Mouse (Mus musculus) stomach, embryonic 15.5 days (tissue): Measurements from ENCODE around the gene Rpl3. TPM values are rescaled to one million over a fixed set of nuclear protein-coding genes. Genes with fewer than 3 reads are reported as not detected.

Experiments used
- ATAC-seq: fragments of 200-750 bp; cut with Nextera tagmentation; 2 replicates; pipeline ENCODE4 v1.8.0; 2017; ENCODE audit warnings: low read depth, moderate number of reproducible peaks, moderate TSS enrichment; ENCODE audit not compliant: insufficient read depth, low FRiP score
- H3K27ac ChIP-seq: fragments of 300-500 bp; sonication (generic); 2 replicates; pipeline ENCODE4 v1.5.1; 2015; ENCODE audit warnings: mild to moderate bottlenecking, inconsistent platforms
- H3K27me3 ChIP-seq: fragments of 300-500 bp; sonication (generic); replicated peaks from 2 replicates; pipeline ENCODE4 v1.6.1; 2015; ENCODE audit warnings: inconsistent platforms
- H3K36me3 ChIP-seq: fragments of 300-500 bp; sonication (generic); 2 replicates; pipeline ENCODE4 v1.6.1; 2015; ENCODE audit warnings: inconsistent platforms
- H3K4me1 ChIP-seq: fragments of 300-500 bp; sonication (generic); 2 replicates; pipeline ENCODE4 v1.6.1; 2015; ENCODE audit warnings: inconsistent platforms
- H3K4me2 ChIP-seq: fragments of 300-500 bp; sonication (generic); 2 replicates; pipeline ENCODE4 v1.6.1; 2015; ENCODE audit warnings: mild to moderate bottlenecking, inconsistent platforms
- H3K4me3 ChIP-seq: fragments of 300-500 bp; sonication (generic); replicated peaks from 2 replicates; pipeline ENCODE4 v1.5.1; 2015; ENCODE audit warnings: inconsistent platforms
- H3K9ac ChIP-seq: fragments of 300-500 bp; sonication (generic); 2 replicates; pipeline ENCODE4 v1.6.1; 2015; ENCODE audit warnings: inconsistent platforms
- H3K9me3 ChIP-seq: fragments of 300-500 bp; sonication (generic); 2 replicates; pipeline ENCODE4 v1.6.1; 2016; ENCODE audit warnings: inconsistent platforms
- WGBS: fragments of 180-500 bp; shearing (Covaris S2); methylation state at CpG from one replicate; pipeline ENCODE4 v1.1.7; 2015; 5-methylcytosine and 5-hydroxymethylcytosine counted together
- polyA plus RNA-seq: library from polyadenylated mRNA; unstranded; fragments of >200 nt; fragmentation: Nextera tagmentation; extraction: Ambion mirVana; gene quantifications from 2 replicates; pipeline ENCODE4 v1.2.1, GENCODE M21; 2015

Gene Rpl3
- polyA plus RNA-seq, 1 experiment from 2014 or later: 883 TPM

DNA sequence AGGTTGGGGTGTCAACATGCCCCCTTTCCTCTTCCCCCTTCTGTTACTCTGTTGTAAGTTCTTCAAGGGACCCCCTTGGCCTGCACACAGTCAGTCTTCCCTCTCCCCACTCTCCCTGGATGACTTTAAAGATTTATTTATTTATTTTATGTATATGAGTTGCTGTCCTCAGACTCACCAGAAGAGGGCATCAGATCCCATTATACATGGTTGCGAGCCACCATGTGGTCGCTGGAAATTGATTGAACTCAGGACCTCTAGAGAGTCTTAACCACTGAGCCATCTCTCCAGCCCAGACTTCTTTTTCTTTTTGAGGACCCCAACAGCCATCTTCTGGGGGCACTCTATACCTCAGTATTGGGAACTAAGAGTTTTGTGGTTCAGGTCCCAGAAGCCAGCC, 20.8 kb upstream of the Rpl3 start:
- ATAC-seq: no peak
- Histone ChIP-seq H3K27me3 (no peaks in the 10 kb centered on the region), H3K9me3 (no peaks in the 10 kb centered on the region), H3K4me1 (no peaks in the 10 kb centered on the region), H3K27ac (no peak overlapping the region), H3K4me3 (no peak overlapping the region), H3K36me3 (no peaks in the 10 kb centered on the region), H3K9ac (no peak overlapping the region), H3K4me2 (no peak overlapping the region)
- 42% methylated on average over 2 of the region's 2 CpGs for WGBS

DNA sequence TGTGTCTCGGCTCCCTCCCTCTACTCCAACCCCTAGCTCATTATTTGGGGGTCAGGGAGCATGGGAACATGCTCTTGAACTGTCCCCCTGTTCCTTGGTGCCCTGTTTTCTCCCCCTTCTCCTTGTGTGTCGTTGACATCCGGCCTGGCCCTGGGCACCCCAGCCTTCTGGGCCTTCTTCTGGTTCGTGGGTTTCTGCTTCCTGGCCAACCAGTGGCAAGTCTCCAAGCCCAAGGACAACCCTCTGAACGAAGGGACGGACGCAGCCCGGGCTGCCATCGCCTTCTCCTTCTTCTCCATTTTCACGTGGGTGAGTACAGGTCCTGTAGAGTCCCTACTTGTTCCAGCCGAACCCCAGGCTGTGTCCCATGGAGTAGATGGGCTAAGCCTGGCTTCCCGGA, 19.8 kb upstream of the Rpl3 start:
- H3K9ac ChIP-seq: no peak overlapping the region
- ATAC-seq: no peak
- no peaks in the 10 kb centered on the region for H3K4me1 ChIP-seq
- 78% methylated on average over 12 of the region's 12 CpGs for WGBS
- H3K27me3 ChIP-seq: no peaks in the 10 kb centered on the region
- no peak overlapping the region for H3K27ac ChIP-seq
- H3K4me2 ChIP-seq: no peak overlapping the region
- H3K4me3 ChIP-seq: no peak overlapping the region
- H3K36me3 ChIP-seq: no peaks in the 10 kb centered on the region
- no peaks in the 10 kb centered on the region for H3K9me3 ChIP-seq

DNA sequence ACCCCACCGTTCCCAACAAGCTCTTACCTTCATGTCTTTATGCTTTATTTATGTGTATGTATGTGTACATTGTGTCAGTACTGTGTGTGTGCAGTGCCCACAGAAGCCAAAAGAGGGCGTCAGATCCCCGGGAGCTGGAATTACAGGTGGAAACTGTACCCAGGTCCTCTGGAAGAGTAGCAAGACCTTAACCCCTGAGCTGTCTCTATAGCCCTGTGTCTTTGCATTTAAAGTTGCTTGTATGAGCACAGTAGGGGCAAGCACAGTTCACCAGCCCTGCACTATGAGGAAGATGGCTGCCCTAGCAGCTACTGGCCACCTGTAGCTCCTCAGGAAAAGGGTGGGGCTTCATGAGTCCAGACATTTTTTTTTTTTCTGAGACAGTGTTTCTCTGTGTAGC, 15.9 kb upstream of the Rpl3 start:
- no peak overlapping the region for H3K4me3 ChIP-seq
- 77% methylated on average over 3 of the region's 3 CpGs for WGBS
- H3K9ac ChIP-seq: no peak overlapping the region
- no peaks in the 10 kb centered on the region for H3K36me3 ChIP-seq
- H3K4me2 ChIP-seq: no peak overlapping the region
- H3K4me1 ChIP-seq: no peaks in the 10 kb centered on the region
- H3K27ac ChIP-seq: no peak overlapping the region
- H3K9me3 ChIP-seq: no peaks in the 10 kb centered on the region
- no peak for ATAC-seq
- no peaks in the 10 kb centered on the region for H3K27me3 ChIP-seq

DNA sequence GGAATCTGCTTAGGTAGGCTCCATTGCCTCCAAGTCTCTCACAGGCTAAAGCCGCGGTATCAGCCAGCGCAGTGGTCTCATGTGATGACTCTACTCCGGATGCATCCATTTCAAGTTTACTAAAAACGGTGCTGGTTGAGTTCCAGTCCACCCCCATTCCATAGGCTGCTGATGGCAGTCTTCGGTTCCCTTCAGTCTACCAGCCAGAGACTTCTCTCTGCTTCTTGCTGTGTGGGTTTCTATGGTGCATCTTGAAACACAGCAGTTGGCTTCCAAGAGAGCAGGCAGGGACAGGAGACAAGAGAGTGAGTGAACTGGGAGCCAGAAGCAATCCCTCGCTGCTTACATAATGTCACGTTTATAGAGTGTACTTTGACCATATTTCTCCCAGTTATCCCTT, 15.5 kb upstream of the Rpl3 start:
- H3K9me3 ChIP-seq: no peaks in the 10 kb centered on the region
- 91% methylated on average over 8 of the region's 8 CpGs for WGBS
- no peak overlapping the region for H3K9ac ChIP-seq
- no peak overlapping the region for H3K4me3 ChIP-seq
- no peak overlapping the region for H3K4me2 ChIP-seq
- H3K4me1 ChIP-seq: no peaks in the 10 kb centered on the region
- H3K27me3 ChIP-seq: no peaks in the 10 kb centered on the region
- no peak for ATAC-seq
- no peaks in the 10 kb centered on the region for H3K36me3 ChIP-seq
- no peak overlapping the region for H3K27ac ChIP-seq

- no peak overlapping the region for H3K27ac ChIP-seq
- no peaks in the 10 kb centered on the region for H3K36me3 ChIP-seq
- no peaks in the 10 kb centered on the region for H3K27me3 ChIP-seq
- H3K4me3 ChIP-seq: no peak overlapping the region
- ATAC-seq: no peak
- WGBS: 66% methylated on average over 12 of the region's 12 CpGs
- no peaks in the 10 kb centered on the region for H3K9me3 ChIP-seq
- H3K4me1 ChIP-seq: no peaks in the 10 kb centered on the region
- H3K4me2 ChIP-seq: no peak overlapping the region
- no peak overlapping the region for H3K9ac ChIP-seq
Measured at GRCm38 (mm10) chr15:80105490-80106410, 14.1 kb upstream of the Rpl3 start.

GRCm38 (mm10) chr15:80102495-80102894, 10.8 kb upstream of the Rpl3 start:
- no peaks in the 10 kb centered on the region for H3K36me3 ChIP-seq
- H3K27ac ChIP-seq: no peak overlapping the region
- no peak overlapping the region for H3K4me2 ChIP-seq
- no peaks in the 10 kb centered on the region for H3K27me3 ChIP-seq
- no peak overlapping the region for H3K9ac ChIP-seq
- no peaks in the 10 kb centered on the region for H3K9me3 ChIP-seq
- no peak overlapping the region for H3K4me3 ChIP-seq
- ATAC-seq: no peak
- 63% methylated on average over 6 of the region's 6 CpGs for WGBS
- peaks cover 17% of the 10 kb centered on the region for H3K4me1 ChIP-seq

DNA sequence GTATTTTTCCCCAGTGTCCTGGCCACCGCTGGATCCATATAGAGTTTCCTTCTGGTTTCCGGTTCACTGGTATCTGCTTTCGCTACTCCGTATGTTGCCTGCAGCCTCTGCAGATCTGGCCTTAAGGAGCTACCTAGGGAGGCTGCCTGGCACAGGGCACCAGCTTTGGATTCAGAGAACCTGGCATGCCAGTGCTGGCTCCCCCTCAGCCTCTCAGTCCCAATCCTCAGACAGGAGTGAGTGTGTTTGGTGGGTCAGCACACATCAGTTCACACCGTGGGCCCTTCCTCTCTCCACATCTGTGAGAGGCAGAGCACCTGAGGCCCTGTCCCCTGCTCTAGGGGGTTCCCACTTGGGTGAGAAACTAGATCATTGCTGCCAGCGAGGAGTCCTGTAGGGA, 9.8 kb upstream of the Rpl3 start:
- no peak overlapping the region for H3K9ac ChIP-seq
- no peaks in the 10 kb centered on the region for H3K27me3 ChIP-seq
- H3K4me2 ChIP-seq: no peak overlapping the region
- no peak for ATAC-seq
- no peak overlapping the region for H3K4me3 ChIP-seq
- no peaks in the 10 kb centered on the region for H3K9me3 ChIP-seq
- no peak overlapping the region for H3K27ac ChIP-seq
- WGBS: 77% methylated on average over 6 of the region's 6 CpGs
- H3K4me1 ChIP-seq: peaks cover 26% of the 10 kb centered on the region
- H3K36me3 ChIP-seq: no peaks in the 10 kb centered on the region

DNA sequence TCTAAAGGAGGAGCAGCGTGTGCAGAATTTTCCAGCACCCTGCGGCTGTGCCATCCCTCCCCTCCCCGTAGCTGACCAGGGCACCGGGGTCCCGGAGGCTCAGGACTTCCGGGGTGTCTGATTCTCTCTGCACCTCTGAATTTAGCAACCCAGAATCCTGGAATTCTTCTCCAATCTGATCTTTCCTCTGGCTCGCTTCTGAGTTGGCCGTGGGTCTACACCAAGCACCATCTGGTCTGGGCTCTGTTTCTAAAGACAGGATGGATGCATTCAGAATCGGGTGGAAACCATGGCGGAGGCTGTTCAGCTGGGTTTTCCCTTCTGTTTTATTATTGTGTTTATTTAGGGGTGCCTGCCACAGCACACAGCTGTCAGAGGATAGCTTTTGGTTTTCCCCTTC, 9.2 kb upstream of the Rpl3 start:
- no peak overlapping the region for H3K9ac ChIP-seq
- H3K4me1 ChIP-seq: peaks cover 26% of the 10 kb centered on the region
- no peak overlapping the region for H3K4me3 ChIP-seq
- ATAC-seq: no peak
- 80% methylated on average over 10 of the region's 10 CpGs for WGBS
- no peak overlapping the region for H3K4me2 ChIP-seq
- no peaks in the 10 kb centered on the region for H3K36me3 ChIP-seq
- H3K27ac ChIP-seq: no peak overlapping the region
- H3K27me3 ChIP-seq: no peaks in the 10 kb centered on the region
- H3K9me3 ChIP-seq: no peaks in the 10 kb centered on the region

DNA sequence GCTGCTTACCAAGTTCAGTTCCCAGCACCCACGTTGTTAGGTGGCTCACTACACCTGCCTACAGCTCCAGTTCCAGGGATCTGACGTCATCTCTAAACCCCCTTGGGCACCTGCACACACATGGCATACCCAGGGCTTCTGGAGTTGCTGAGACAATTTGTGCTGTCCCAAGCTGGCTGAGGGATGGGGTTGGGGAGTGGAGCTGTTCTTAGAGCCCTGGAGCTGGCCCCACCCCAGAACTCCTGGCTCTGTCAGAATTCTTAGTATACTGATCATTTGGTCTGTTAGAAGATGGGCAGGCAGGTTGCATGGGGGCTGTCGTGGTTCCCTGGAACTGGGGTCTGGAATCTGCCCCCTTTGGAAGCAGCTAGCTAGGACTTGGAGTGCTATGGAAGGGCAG, 8.5 kb upstream of the Rpl3 start:
- WGBS: 76% methylated on average over 3 of the region's 3 CpGs
- ATAC-seq: no peak
- Histone ChIP-seq H3K27me3 (no peaks in the 10 kb centered on the region), H3K4me2 (no peak overlapping the region), H3K27ac (no peak overlapping the region), H3K9ac (no peak overlapping the region), H3K36me3 (no peaks in the 10 kb centered on the region), H3K9me3 (no peaks in the 10 kb centered on the region), H3K4me1 (peaks cover 26% of the 10 kb centered on the region), H3K4me3 (no peak overlapping the region)

GRCm38 (mm10) chr15:80099477-80099876, 7.8 kb upstream of the Rpl3 start:
- Histone ChIP-seq H3K4me1 (peaks cover 26% of the 10 kb centered on the region), H3K27ac (no peak overlapping the region), H3K9me3 (no peaks in the 10 kb centered on the region), H3K4me3 (no peak overlapping the region), H3K27me3 (no peaks in the 10 kb centered on the region), H3K4me2 (no peak overlapping the region), H3K36me3 (no peaks in the 10 kb centered on the region), H3K9ac (no peak overlapping the region)
- no peak for ATAC-seq
- WGBS: 73% methylated on average over 3 of the region's 3 CpGs

DNA sequence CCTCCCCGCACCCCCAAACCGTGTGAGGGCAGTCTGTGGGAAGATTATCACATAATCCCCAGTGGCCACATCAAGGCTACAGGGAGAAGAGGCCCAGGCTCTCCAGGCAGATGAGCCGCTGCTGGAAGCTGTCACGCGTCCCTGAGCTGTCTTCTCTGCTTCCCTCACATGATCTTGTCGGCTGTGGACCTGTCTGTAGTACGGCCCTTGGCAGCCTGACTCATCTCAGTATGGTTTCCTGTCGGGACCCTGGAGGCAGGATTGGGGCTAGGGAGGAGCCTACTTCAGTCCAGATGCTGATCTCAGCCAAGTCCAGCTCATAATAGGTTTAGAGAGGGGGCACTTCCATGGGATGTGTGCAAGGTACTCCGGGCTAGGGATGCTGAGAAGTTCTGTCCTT, 7.1 kb upstream of the Rpl3 start:
- no peaks in the 10 kb centered on the region for H3K27me3 ChIP-seq
- no peak overlapping the region for H3K27ac ChIP-seq
- H3K9me3 ChIP-seq: no peaks in the 10 kb centered on the region
- 42% methylated on average over 9 of the region's 9 CpGs for WGBS
- peaks cover 26% of the 10 kb centered on the region for H3K4me1 ChIP-seq
- no peaks in the 10 kb centered on the region for H3K36me3 ChIP-seq
- H3K4me3 ChIP-seq: no peak overlapping the region
- no peak for ATAC-seq
- H3K4me2 ChIP-seq: 0 out of 2 replicates have a peak overlapping the region, but pooled peaks have one; percentile 4
- H3K9ac ChIP-seq: no peak overlapping the region

DNA sequence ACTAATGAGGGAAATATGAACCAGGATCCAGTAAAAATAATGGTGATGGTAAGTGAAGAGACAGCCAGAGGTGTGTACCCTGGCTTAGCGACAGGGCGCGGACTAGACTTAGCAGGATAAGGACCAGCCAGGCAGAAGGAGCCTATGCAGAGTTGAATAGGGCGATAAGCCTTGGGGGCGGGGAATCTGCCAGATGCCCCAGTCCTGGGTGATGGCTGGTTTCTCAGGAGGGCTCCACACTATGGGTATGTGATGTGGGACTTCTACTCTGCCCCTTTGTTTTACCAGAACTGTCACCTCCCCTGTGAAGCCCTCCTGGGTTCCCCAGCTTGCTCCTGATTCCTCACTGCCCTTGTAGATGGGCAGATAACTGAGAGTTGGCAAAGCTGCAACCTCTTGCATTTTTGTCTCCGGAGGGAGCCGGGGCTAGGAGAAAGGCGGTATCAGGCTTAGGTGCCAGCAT, 6.4 kb upstream of the Rpl3 start:
- peaks cover 26% of the 10 kb centered on the region for H3K4me1 ChIP-seq
- no peak overlapping the region for H3K27ac ChIP-seq
- no peaks in the 10 kb centered on the region for H3K27me3 ChIP-seq
- no peak overlapping the region for H3K4me3 ChIP-seq
- 0 out of 2 replicates have a peak overlapping the region, but pooled peaks have one; percentile 34 for H3K4me2 ChIP-seq
- H3K9ac ChIP-seq: no peak overlapping the region
- peak; percentile 80; the same call in 1 of the 2 replicates for ATAC-seq
- no peaks in the 10 kb centered on the region for H3K36me3 ChIP-seq
- 32% methylated on average over 8 of the region's 8 CpGs for WGBS
- H3K9me3 ChIP-seq: no peaks in the 10 kb centered on the region
